Mouse (Mus musculus): ENCODE data around the gene Gm26661.

The Gm26661 gene

DNA sequence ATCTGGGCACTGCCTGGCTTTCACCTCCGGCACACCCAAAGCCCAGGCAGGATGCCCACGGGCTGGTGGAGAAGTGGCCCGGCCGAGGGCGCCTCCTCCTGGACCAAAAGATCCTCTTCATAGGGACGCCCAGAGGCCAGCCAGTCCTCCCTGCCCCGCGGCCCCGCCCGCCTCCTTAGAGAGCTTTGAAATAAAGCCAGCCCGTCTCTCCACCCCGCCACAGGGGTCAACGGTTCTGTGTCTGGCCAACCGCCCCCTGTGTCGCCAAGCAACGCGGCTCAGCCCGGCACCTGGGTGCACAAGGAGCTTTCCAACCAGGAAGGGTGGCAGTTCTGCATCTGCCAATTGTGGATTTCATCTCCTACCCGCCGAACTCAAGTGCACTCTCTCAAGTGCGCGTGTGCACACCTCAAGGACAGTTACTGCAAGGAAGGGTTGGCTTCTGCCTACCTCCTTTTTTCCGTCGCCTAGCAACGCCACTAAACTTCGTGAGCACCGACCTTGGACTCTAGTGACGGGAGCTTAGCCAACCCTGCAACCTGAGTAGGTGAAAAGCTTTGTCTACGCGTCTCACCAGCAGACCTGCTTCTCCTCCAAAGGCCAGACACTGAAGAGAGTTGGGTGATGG, at the start of gene Gm26661:
Gm26661 (plus strand) TSS at position 56 of the 628 bp plus-strand sequence.
- DNase-seq (ENCODE audit: low spot score in 2 of 2) = peak; percentile 40 to 52

DNA sequence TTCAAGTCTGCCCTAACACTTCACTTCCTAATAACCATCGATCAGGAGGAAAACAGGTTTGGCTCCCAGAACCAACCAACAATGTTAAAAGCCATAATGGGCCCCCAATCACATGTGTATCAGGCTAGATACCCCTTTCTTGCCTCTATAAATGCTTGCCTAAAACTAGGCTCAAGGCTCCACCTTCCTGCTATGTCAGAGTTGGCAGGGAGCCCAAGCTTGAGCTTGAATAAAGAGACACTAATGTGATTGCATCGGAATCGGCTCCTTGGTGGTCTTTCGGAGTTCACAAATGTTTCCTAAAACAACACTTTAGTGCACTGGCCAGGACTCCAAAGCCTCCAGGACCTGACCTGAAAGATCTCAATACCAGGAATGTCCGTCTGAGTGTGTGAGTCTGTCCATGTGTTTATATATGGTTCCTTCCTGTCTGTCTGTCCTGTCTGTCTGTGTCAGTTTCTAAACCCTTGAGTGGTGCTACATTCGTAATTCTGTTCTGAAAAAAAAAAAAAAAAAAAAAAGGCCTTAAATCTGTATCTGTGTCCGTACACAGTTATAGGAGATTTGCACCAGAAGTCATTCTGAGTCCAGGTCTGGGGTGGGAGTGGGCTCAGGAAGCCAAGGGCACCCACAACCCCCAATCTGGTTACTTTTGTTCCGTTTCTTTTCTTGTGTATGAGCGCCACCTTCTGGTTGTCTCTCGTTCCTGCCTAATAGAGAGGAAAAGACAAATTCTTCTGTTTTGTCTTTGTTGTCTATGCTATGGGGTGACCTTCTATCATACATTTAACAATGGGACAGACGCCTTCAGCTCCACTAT, 42.2 kb upstream of the Gm26661 start:
- DNase-seq (ENCODE audit: low spot score in 2 of 2) = peak; percentile 31 to 68

DNA sequence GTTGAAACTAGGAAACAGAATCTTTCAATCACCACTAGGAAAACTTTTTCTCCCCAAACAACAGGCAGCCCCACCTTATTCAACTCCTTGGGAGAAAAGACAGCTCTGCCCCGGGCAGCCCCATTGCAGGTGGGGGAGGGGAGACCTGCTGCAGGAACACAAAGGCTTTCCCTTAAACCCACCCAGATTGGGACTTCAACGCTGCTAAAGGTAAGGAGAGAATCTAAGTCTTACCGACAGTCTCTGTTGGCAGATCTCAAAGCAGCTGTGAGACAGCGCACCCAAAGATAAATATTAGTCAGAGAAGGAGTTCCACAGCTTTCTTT, 41.7 kb upstream of the Gm26661 start:
- DNase-seq (ENCODE audit: low spot score in 2 of 2) = peak in 1 of 2 experiments; percentile 39

DNA sequence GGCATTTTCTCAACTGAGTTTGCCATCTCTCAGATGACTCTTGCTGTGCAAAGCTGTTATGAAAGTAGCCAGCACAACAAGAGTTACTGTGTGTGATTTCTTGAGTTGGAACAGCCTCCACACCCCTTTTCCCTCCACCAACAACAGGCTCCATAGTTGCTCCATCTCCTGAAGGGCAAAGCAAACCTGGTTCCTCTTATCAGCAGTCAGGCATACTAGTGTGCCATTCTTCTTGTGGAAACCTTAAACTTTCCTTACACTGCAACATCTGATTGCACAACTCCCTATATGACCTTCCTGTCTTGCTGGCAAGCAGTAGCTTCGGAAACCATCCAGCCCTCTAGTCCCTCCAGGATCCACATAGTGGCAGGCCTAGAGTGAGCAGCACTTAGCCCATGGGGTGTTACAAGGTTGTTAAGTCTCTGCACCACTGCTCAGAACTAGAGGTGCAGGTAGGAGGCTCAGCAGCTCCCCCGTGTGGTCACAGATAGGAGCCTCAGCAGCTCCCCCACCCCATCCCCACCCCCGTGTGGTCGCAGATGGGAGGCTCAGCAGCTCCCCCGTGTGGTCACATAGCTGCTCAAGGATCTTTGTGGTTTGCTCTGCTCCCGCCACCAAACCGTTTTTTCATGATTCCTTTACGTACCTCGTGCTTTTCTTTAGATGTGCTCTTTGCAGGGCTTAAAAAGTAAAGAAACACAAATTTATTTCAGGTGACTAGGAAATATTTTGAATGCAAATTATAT, 25.6 kb upstream of the Gm26661 start:
- DNase-seq (ENCODE audit: low spot score in 2 of 2) = peak; percentile 53 to 83

DNA sequence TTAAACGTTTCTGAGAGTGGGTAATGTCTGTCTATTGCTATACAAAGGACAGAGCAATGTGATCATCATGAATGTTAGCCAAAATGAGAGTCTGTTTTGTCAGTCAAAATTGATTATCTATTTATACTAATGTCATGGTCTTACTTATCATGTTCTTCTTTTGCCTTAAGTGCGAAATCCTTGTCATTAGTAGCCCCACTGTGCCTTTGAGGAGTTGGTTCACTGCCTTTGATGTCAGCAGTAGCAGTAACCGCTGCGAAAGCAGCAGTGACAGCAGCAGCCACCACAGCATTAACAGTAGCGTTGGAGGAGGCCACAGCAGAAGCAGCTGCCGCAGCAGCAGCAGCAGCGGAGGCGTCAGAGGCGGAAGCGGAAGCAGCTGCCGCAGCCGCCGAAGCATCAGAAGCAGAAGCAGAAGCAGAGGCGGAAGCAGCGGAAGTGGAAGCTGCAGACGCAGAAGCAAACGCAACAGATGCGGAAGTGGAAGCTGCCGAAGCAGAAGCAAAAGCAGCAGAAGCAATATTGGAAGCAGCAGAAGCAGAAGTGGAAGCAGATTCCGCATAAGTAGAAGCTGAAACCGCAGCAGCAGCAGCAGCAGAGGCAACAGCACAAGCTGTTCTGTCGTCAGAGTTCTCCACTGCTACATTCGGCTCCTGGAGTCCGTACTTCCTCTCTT, 17.5 kb upstream of the Gm26661 start:
- DNase-seq (ENCODE audit: low spot score in 2 of 2) = peak in 1 of 2 experiments; percentile 10

DNA sequence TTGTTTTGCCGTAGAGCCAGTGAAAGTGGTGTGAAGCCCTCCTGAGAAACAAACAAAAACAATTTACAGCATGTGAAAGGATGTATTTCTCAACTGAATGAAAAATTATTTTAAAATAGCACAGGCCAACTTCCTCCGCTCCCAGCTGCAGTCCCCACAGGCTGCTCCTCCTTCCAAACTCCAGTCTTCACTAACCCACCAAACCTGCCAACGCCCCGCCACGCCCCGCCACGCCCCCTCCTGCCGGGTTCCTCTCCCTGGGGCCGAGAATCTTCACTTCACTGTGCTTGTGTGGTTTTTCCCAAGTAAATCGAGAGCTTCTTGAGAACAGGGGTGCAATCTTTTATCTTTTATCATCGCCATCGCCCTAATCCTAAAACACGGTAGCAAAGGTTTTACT, 5.3 kb upstream of the Gm26661 start:
- no peak for DNase-seq (ENCODE audit: low spot score in 2 of 2)

DNA sequence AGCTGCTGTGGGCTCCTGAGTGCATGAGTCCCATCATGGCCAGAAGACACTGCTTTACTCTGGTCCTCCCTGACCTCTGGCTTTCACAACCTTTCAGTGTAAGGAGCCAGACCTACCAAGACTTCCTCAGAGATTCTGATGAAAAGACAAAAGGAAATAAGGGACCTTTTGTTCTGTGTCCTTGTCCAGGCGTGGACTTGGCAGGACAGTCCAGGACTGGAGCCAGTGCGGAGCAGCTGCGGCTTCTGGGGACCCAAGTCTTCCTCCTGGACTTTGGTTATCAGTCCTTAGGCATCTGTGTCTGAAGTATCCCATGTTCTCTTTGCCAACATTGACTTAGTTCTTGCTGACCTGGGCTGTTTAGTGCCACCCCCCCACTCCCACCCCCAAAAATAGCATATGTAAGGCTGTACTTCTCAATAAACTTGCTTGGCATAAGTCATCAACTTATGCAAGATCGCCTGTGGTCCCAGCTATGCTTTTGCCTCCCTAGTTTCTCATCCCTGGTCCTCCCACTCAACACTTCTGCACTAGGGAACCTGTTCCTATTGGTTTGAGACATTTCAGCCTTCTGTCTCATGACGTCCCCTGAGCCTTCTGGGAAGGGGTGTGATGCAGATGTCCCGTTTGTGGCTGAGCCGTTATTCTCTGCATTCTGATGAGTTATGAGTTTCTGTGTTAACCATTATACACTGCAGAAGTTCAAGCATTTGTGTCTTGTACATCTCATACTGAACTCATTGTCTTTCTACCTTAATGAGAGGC, 1.9 kb upstream of the Gm26661 start:
- no peak for DNase-seq (ENCODE audit: low spot score in 2 of 2)

DNA sequence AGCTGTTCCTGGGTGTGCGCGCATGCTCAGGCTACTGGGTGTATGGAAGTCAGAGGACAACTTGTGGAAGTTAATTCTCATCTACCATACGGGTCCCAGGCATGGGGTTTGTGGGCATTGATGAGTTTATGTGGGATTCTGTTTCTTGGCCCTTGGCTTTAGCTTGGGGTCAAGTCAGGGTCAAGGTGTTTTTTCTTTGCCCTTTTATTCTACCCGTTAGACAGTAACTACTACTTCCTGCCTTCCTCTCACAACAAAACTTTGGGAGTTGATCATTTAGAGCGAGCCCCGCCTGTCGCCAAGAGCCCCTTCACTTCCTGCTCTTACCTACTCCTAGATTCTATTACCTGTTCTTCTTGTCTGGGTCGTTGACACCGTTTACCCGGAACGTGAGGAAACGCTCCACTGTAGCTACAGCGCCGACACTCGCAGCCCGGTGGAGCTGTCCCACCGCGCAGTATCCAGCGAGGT, 291 bp upstream of the Gm26661 start:
- DNase-seq (ENCODE audit: low spot score in 2 of 2) = no peak

DNA sequence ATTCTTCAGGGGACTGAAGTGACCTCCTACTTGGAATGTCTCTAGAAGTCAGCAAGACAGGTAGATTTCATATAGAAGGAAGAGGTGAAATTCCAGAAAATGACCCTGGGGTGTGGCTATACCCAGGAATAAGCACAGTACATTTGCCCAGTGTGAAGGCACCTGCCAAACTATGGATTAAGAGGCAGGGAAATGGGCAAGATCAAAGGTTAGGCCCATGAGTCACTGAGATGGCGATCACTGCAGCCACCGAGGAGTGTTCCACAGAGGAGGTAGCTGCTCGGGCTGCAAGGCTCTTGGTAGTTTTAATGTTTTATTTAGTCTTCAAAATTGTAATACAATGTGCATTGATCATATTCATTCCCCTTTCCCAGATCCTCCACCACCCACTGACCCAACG, 4.6 kb downstream of the Gm26661 start:
- DNase-seq (ENCODE audit: low spot score in 2 of 2) = no peak

DNA sequence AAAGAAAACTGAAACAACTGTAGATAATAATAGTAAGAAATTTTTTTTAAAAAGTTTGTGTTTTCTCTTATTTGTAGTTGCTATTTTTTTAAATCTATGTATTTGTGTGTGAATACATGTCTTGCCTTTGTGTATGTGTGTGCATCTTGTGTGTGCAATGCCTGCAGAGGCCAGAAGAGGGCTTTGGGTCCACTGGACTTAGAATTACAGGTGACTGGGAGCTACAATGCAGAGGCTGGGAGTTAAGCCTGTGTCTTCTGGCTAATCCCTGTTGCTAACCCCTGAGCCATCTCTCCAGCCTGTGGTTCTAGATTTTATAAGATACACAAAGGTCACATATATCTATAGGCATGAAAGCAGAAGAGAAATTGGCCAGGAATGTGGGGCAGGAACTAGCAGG, 9.2 kb downstream of the Gm26661 start:
- no peak for DNase-seq (ENCODE audit: low spot score in 2 of 2)

DNA sequence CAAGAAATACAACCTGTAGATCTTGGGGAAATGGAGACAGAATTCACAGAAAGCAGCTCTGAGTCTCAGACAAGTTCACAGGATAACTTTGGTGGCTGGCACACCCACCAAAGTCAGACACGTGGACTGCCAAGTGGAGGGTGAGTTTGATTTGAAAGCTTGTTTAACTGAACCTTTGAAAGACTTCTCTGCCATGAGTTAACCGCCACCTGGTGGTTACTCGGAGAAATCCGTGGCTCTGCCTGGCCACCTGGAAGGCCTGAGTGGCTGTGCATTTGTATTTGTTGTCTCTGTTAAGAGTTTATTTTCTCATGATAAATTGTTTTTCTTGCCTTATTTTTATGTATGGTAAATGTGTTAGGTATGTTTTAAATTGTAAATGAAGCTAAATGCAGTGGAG, 10.4 kb downstream of the Gm26661 start:
- peak in 1 of 2 experiments; percentile 30 for DNase-seq (ENCODE audit: low spot score in 2 of 2)

DNA sequence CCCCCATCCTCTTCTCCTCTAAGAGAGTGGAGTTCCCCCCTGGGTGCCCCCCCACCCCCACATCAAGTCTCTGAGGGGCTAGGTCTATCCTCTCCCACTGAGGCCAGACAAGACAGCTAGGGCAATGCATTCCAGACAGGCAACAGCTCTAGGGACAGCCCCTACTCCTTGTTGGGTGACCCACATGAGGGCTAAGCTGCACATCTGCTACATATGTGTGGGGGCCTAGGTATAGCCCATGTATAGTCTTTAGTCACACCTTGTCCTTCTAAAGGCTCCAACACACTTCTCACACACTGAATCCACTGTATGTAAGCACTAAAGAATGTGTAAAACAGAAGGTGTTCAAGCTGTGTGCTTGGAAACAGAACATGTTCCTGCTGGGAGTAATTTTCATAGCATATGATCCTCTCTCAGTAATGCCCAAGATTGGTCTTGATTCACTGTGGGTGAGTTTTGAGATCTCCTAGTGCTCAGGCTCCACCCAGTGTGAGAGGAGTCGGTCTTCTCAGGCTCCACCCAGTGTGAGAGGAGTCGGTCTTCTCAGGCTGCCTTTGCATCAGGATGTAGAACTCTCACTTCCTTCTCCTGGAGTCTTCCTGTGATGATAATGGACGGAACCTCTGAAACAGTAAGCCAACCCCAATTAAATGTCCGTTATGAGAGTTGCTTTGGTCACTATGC, 12.6 kb downstream of the Gm26661 start:
- no peak for DNase-seq (ENCODE audit: low spot score in 2 of 2)

DNA sequence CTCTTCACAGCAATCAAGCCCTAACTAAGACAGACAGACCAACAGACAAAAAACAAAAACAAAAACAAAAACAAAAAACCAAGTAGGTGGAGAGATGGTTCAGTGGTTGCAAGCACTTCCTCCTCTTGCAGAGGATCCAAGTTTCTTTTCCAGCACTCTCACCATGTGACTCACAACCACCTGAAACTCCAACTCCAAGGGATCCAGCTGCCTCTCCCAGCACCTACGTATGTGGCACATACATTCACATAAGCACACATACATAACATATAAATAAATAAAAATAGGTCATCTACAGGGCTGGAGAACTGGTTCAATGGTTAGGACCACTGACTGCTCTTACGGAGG, 13.1 kb downstream of the Gm26661 start:
- DNase-seq (ENCODE audit: low spot score in 2 of 2) = no peak

DNA sequence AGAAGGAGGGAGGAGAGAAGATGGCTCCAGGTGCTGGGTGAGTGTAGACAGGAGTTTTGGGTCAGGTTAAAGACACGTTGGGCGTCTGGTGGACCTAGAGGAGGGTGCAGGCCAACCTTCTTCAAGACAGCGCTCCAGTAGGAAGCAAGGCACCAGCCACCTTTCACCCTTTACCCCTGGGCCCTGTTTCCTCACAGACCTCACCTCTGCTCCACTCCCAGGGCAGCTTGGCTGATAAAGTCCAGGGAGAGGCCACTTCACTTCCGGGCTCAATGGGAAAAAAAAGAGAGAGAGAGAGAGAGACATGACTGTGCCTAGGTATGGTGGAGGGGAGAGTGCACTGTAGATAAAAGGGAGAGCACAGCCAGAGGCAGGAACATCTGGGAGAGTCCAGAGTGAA, 16.3 kb downstream of the Gm26661 start:
- DNase-seq (ENCODE audit: low spot score in 2 of 2) = no peak

DNA sequence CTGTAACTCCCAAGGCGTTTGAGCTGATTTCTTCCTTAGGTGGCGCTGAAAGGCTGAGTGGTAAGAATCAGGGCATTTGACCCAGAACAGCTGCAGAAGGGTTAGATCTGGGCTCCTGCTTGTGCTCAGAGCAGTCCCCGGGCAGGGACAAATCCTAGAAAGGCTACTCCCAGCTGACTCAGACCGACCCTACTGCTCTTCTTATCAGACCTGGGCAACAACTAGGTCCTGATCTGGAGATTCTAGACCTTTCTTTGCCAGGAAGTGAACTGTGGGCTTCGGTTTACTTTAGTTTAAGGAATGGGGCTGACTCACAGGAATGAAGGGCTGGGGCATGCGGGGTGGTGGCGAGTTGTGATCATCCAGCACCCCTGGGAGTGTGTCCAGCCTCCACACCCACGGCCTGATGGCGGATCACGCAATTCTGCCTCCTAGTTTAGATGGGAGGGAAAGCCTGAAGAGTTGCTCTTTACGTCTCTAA, 17.2 kb downstream of the Gm26661 start:
- DNase-seq (ENCODE audit: low spot score in 2 of 2) = no peak

DNA sequence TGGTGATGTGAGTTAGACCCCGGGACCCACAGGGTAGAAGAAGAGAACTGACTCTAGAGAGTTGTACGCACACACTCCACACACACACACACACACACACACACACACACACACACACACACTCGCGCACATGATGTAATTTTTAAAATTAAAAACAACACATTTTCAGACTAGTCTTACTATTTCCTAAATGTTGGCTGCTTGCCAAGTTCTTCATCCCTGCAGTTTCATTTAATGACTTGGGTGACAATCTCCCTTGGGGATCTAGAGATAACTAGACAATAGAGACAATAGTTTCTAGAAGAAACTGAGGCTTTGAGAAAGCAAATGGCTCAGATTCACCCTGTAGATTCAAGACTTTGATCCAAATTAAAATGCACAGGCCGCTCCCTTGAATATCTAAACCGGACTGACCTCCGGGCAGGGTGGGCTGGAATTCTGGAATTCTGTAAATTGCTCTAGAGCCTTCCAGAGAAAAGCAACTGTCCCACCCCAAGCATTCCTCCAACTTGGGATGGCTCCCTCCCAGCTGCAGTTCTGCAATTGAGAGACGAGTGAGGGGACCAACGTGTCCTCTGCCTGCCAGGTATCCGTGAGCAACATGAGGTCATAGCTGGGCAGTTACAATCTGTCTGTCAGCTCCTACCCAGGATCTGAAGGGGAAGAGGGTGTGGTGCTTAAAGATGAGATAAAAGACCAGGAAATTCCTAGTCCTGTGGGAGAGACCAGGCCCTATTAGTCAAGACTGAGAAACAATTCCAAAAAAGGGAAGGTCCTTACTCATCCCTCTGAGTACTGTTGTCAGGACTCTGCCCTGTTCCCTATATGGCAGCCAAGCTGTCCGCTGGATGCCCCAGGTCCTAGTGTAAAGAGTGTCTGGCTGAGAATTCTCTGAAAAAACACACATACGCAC, 17.9 kb downstream of the Gm26661 start:
- no peak for DNase-seq (ENCODE audit: low spot score in 2 of 2)

DNA sequence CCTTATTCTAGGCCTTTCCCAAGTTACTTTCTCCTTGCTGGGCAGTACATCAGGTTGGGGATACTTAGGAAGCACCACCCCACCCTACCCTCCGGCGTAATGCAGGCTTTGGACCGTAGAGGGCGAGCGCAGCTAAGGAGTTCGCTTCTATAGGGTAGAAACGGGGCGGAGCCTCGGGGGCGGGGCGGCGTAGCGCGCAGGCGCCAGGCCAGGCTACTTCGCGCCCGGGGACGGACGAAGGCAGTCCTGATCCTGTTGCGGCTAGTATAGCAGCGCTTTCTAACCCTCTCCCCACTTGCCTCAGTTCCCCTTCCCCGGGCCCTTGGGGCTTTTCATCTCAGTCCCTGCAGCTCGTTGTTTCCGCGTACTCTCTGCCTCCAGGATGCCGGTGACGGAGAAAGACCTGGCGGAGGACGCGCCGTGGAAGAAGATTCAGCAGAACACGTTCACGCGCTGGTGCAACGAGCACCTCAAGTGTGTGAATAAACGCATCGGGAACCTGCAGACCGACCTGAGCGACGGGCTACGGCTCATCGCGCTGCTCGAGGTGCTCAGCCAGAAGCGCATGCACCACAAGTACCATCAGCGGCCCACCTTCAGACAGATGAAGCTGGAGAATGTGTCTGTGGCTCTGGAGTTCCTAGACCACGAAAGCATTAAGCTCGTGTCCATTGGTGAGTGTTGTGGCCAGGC, 26.5 kb downstream of the Gm26661 start, which contains the start of gene Flnb:
Flnb (plus strand) TSS at position 188 of the 693 bp plus-strand sequence.
- peak; percentile 97 to 99 for DNase-seq (ENCODE audit: low spot score in 2 of 2)

DNA sequence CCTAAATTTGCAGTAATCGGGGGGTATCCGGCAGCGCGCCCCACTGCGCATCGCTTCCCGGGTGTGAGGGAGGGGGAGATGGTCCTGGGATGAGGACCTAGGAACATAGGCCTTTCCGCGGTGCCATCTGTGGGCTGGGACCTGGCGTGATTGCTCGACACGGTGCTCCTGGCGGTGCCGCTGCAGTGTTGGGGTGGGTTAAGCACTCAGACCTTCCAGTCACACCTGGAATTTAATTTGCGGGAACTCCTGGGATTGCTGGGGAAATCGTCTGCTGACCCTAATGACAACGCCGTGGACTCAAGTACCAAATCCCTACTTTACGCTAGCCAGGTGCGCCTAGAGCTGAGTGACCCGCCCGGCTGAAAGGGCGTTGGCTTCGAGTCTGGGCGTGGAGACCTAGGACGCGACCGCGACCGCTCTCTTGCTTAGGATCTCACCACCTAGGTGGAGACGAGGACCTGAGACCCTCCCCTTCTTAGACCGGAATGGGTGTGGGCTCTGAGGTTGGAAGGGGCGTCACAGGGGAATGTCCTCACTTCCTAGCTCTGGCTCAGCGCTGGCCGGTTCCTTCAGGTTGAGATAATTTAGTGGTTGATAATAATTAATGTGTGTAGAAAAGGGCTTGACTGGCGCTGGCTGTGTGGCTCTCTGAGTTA, 27.2 kb downstream of the Gm26661 start:
- DNase-seq (ENCODE audit: low spot score in 2 of 2) = peak in 1 of 2 experiments; percentile 26
